Comparison of ENCODE assay signal across 8 mouse cellular contexts in genomic region chr13:22021581-22021980, GRCm38 (mm10). TPM values are rescaled to one million over a fixed set of nuclear protein-coding genes. Genes with fewer than 3 reads are reported as not detected.
DNase-seq lines count a peak whose midpoint lies in the region; ATAC-seq and TF ChIP-seq lines count a peak whose summit lies in the region.

No protein-coding gene starts in this region.

- H3K27ac ChIP-seq in heart, adult 2 months, result peak overlapping the region; percentile 49
- H3K27ac ChIP-seq in ES-E14 (ENCODE audit: insufficient read depth, low read depth, low read length, poor library complexity, severe bottlenecking), result no peak overlapping the region
- H3K27ac ChIP-seq in forebrain, embryonic 14.5 days (ENCODE audit: low read depth, low read length), result no peak overlapping the region
- H3K27ac ChIP-seq in liver, embryonic 11.5 days (ENCODE audit: low read depth, low read length), result peak overlapping the region; percentile 43

- no peaks in the 10 kb centered on the region; the same call in 1 of the 2 replicates for H3K4me1 ChIP-seq in heart, adult 2 months (ENCODE audit: control insufficient read depth, insufficient read depth, low read length)
- H3K4me1 ChIP-seq in ES-E14 (ENCODE audit: control insufficient read depth in 2 of 2, insufficient read depth in 2 of 2, low read length in 2 of 2, poor library complexity in 1 of 2), result 0 out of 4 replicates have a peak, but pooled peaks cover 0 to under 1% of the 10 kb centered on the region in 2 experiments
- H3K4me1 ChIP-seq in forebrain, embryonic 14.5 days (ENCODE audit: control insufficient read depth, insufficient read depth, low read length), result peaks cover 8% of the 10 kb centered on the region; the same call in 1 of the 2 replicates
- 0 out of 2 replicates have a peak, but pooled peaks cover 4% of the 10 kb centered on the region for H3K4me1 ChIP-seq in liver, embryonic 11.5 days (replicated peaks; ENCODE audit: control insufficient read depth, insufficient read depth, low read length)

- DNase-seq in heart, adult 2 months, result no peak
- no peak for DNase-seq in heart, postnatal 4 days
- no peak for DNase-seq in ES-E14 (ENCODE audit: low read depth, low spot score)
- no peak for DNase-seq in forebrain, embryonic 14.5 days (ENCODE audit: low spot score)
- no peak for DNase-seq in liver, embryonic 11.5 days (ENCODE audit: low spot score)
- peak; percentile 57 for DNase-seq in yolk sac, embryonic 10.5 days (ENCODE audit: low spot score)
- no peak for DNase-seq in frontal cortex, postnatal 36 days (ENCODE audit: low spot score in 2 of 2)
- DNase-seq in gastrocnemius, postnatal 25 days, result no peak

- H3K9me3 ChIP-seq in ES-E14 (ENCODE audit: control insufficient read depth, insufficient read depth, low read depth, low read length), result no peaks in the 10 kb centered on the region
- H3K9me3 ChIP-seq in forebrain, embryonic 14.5 days (replicated peaks; ENCODE audit: control insufficient read depth, low read length), result no peaks in the 10 kb centered on the region
- no peaks in the 10 kb centered on the region for H3K9me3 ChIP-seq in liver, embryonic 11.5 days (ENCODE audit: control insufficient read depth, low read length)

- intact Hi-C loops in heart, adult 2 months (cut with DNase I), result loop anchor here (2.0 to 10.0 kb wide), 6 partner anchors 47 to 1416 kb away; no protein-coding TSS in a partner anchor

- peak overlapping the region; percentile 66 for H3K9ac ChIP-seq in heart, adult 2 months (ENCODE audit: low read depth, low read length)
- H3K9ac ChIP-seq in ES-E14 (ENCODE audit: insufficient read depth, low read depth, low read length, poor library complexity, severe bottlenecking), result peak overlapping the region; percentile 66
- peak overlapping the region; percentile 9 for H3K9ac ChIP-seq in forebrain, embryonic 14.5 days (ENCODE audit: low read length)
- H3K9ac ChIP-seq in liver, embryonic 11.5 days (ENCODE audit: low read depth, low read length), result peak overlapping the region; percentile 45

- no peaks in the 10 kb centered on the region for H3K79me2 ChIP-seq in heart, adult 2 months (replicated peaks; ENCODE audit: control insufficient read depth, insufficient read depth, low read length)

- no peak for TF ChIP-seq EP300 in heart, adult 2 months (IDR thresholded peaks at IDR 0.05; ENCODE audit: insufficient read depth, low read depth, low read length)

- ATAC-seq in forebrain, embryonic 14.5 days, result peak; percentile 49; the same call in 1 of the 2 replicates
- ATAC-seq in liver, embryonic 11.5 days (replicated peaks; ENCODE audit: low FRiP score), result peak; percentile 48; the same call in 1 of the 2 replicates

- H3K4me3 ChIP-seq in heart, adult 2 months, result peak overlapping the region; percentile 58
- H3K4me3 ChIP-seq in ES-E14 (ENCODE audit: insufficient read depth in 1 of 2, low read depth in 1 of 2, low read length in 2 of 2, poor library complexity in 1 of 2, severe bottlenecking in 1 of 2), result peak overlapping the region; percentile 52 to 59
- peak overlapping the region; percentile 33 for H3K4me3 ChIP-seq in forebrain, embryonic 14.5 days (ENCODE audit: low read depth, low read length)
- H3K4me3 ChIP-seq in liver, embryonic 11.5 days (ENCODE audit: low read depth, low read length), result peak overlapping the region; percentile 59

- peak overlapping the region; percentile 65 for H3K4me2 ChIP-seq in forebrain, embryonic 14.5 days (ENCODE audit: low read length)
- peak overlapping the region; percentile 78 for H3K4me2 ChIP-seq in liver, embryonic 11.5 days

- in situ Hi-C loops in ES-E14 (cut with MboI; ENCODE audit: low sequenced_read_pairs in 2 of 2, unreplicated experiment in 2 of 2), result loop anchor here (5.0 to 25.0 kb wide), 3 partner anchors 87 to 759 kb away; no protein-coding TSS in a partner anchor

- no peak for TF ChIP-seq CTCF in heart, adult 2 months (IDR thresholded peaks at IDR 0.05)

- 2% methylated on average over 11 of the region's 11 CpGs for WGBS in heart, adult 2 months
- WGBS in forebrain, embryonic 14.5 days, result 0% methylated on average over 11 of the region's 11 CpGs
- WGBS in liver, embryonic 11.5 days, result under 1% methylated on average over 11 of the region's 11 CpGs

- no peak for TF ChIP-seq POLR2A in heart, adult 2 months (IDR thresholded peaks at IDR 0.05; ENCODE audit: insufficient read depth, low read depth, low read length)

- H3K27me3 ChIP-seq in heart, adult 2 months (ENCODE audit: control insufficient read depth, insufficient read depth, low read length), result no peaks in the 10 kb centered on the region
- H3K27me3 ChIP-seq in forebrain, embryonic 14.5 days (replicated peaks; ENCODE audit: control insufficient read depth, insufficient read depth, low read length), result peaks cover 18% of the 10 kb centered on the region
- no peaks in the 10 kb centered on the region for H3K27me3 ChIP-seq in liver, embryonic 11.5 days (replicated peaks; ENCODE audit: control insufficient read depth, insufficient read depth, low read length)

- no peaks in the 10 kb centered on the region for H3K36me3 ChIP-seq in heart, adult 2 months (ENCODE audit: control insufficient read depth, insufficient read depth, low read length)
- H3K36me3 ChIP-seq in ES-E14 (ENCODE audit: control insufficient read depth, insufficient read depth, low read length, poor library complexity, severe bottlenecking), result no peaks in the 10 kb centered on the region
- H3K36me3 ChIP-seq in forebrain, embryonic 14.5 days (ENCODE audit: control insufficient read depth, insufficient read depth, low read length), result no peaks in the 10 kb centered on the region
- H3K36me3 ChIP-seq in liver, embryonic 11.5 days (ENCODE audit: control insufficient read depth, insufficient read depth, low read length), result no peaks in the 10 kb centered on the region

TF ChIP-seq in ES-E14, 5 proteins besides CTCF, POLR2A, EP300 and RAD21:
- no peak for TF ChIP-seq ZC3H11A (IDR thresholded peaks at IDR 0.05; ENCODE audit: borderline replicate concordance, low read depth, low read length)
- peak; percentile 63; the same call in 1 of the 2 replicates for TF ChIP-seq MAFK (IDR thresholded peaks at IDR 0.05; ENCODE audit: insufficient read depth, low read depth, low read length)
- no peak for TF ChIP-seq ZNF384 (IDR thresholded peaks at IDR 0.05; ENCODE audit: low read depth, low read length)

RNA-seq across cellular contexts. Expression of gene Prss16, which starts 12.0 kb away (rescaled TPM):
- not detected for total RNA-seq in heart, adult 2 months (2021)
- 0.23 TPM in 1 of 2 replicates, not detected in the other for polyA plus RNA-seq in heart, adult 2 months (2012; rRNA removed)
- total RNA-seq in heart, postnatal 4 days (2021), result not detected
- 2.6 and 2.9 TPM in 2 replicates for total RNA-seq in ES-E14 (2012; rRNA removed)
- 0.10 TPM in 1 of 2 replicates, not detected in the other for polyA plus RNA-seq in forebrain, embryonic 14.5 days (2014; fragmentation: Nextera tagmentation; extraction: Ambion mirVana)
- 0.48 and 0.86 TPM in 2 replicates for polyA plus RNA-seq in liver, embryonic 11.5 days (2014; fragmentation: Nextera tagmentation; extraction: Ambion mirVana)
- total RNA-seq in gastrocnemius, postnatal 25 days (2021), result not detected

RNA-seq across cellular contexts. Expression of gene Hist1h2ah, which starts 13.8 kb away (rescaled TPM):
- total RNA-seq in heart, adult 2 months (2021), result 1 to 10 TPM; 8.1 to 10.0 TPM
- 1.1 TPM in 1 of 2 replicates, not detected in the other for polyA plus RNA-seq in heart, adult 2 months (2012; rRNA removed)
- 100 to 1,000 TPM; 504 to 579 TPM for total RNA-seq in heart, postnatal 4 days (2021)
- total RNA-seq in ES-E14 (2012; rRNA removed), result 1,543 and 2,450 TPM in 2 replicates
- 4.8 and 8.3 TPM in 2 replicates for polyA plus RNA-seq in forebrain, embryonic 14.5 days (2014; fragmentation: Nextera tagmentation; extraction: Ambion mirVana)
- 10.7 and 13.3 TPM in 2 replicates for polyA plus RNA-seq in liver, embryonic 11.5 days (2014; fragmentation: Nextera tagmentation; extraction: Ambion mirVana)
- total RNA-seq in gastrocnemius, postnatal 25 days (2021), result 1 to 10 TPM; 2.9 to 7.7 TPM

RNA-seq across cellular contexts. Expression of gene Hist1h2bk, which starts 14.1 kb away (rescaled TPM):
- total RNA-seq in heart, adult 2 months (2021), result 10 to 100 TPM in 1 of 2 experiments, 1 to 10 TPM in 1; 7.3 to 10.0 TPM
- polyA plus RNA-seq in heart, adult 2 months (2012; rRNA removed), result not detected in 2 replicates
- total RNA-seq in heart, postnatal 4 days (2021), result 100 to 1,000 TPM; 416 to 424 TPM
- 1,340 and 1,966 TPM in 2 replicates for total RNA-seq in ES-E14 (2012; rRNA removed)
- 2.5 and 3.5 TPM in 2 replicates for polyA plus RNA-seq in forebrain, embryonic 14.5 days (2014; fragmentation: Nextera tagmentation; extraction: Ambion mirVana)
- 4.1 and 4.6 TPM in 2 replicates for polyA plus RNA-seq in liver, embryonic 11.5 days (2014; fragmentation: Nextera tagmentation; extraction: Ambion mirVana)
- 10 to 100 TPM; 13.9 to 29.0 TPM for total RNA-seq in gastrocnemius, postnatal 25 days (2021)

RNA-seq across cellular contexts. Expression of gene Hist1h4i, which starts 19.6 kb away (rescaled TPM):
- total RNA-seq in heart, adult 2 months (2021), result 10 to 100 TPM; 11.9 to 18.1 TPM
- polyA plus RNA-seq in heart, adult 2 months (2012; rRNA removed), result 5.8 and 8.3 TPM in 2 replicates
- 100 to 1,000 TPM; 139 to 147 TPM for total RNA-seq in heart, postnatal 4 days (2021)
- total RNA-seq in ES-E14 (2012; rRNA removed), result 814 and 830 TPM in 2 replicates
- 14.0 and 18.0 TPM in 2 replicates for polyA plus RNA-seq in forebrain, embryonic 14.5 days (2014; fragmentation: Nextera tagmentation; extraction: Ambion mirVana)
- 36.9 and 39.3 TPM in 2 replicates for polyA plus RNA-seq in liver, embryonic 11.5 days (2014; fragmentation: Nextera tagmentation; extraction: Ambion mirVana)
- 10 to 100 TPM; 30.9 to 31.7 TPM for total RNA-seq in gastrocnemius, postnatal 25 days (2021)

RNA-seq across cellular contexts. Expression of gene Hist1h2ag, which starts 21.2 kb away (rescaled TPM):
- total RNA-seq in heart, adult 2 months (2021), result 1 to 10 TPM; 1.7 to 4.3 TPM
- not detected in 2 replicates for polyA plus RNA-seq in heart, adult 2 months (2012; rRNA removed)
- 100 to 1,000 TPM; 359 to 370 TPM for total RNA-seq in heart, postnatal 4 days (2021)
- total RNA-seq in ES-E14 (2012; rRNA removed), result 786 and 868 TPM in 2 replicates
- polyA plus RNA-seq in forebrain, embryonic 14.5 days (2014; fragmentation: Nextera tagmentation; extraction: Ambion mirVana), result 20.4 and 37.4 TPM in 2 replicates
- polyA plus RNA-seq in liver, embryonic 11.5 days (2014; fragmentation: Nextera tagmentation; extraction: Ambion mirVana), result 26.4 and 36.7 TPM in 2 replicates
- 10 to 100 TPM in 1 of 2 experiments, 1 to 10 TPM in 1; 3.5 to 16.1 TPM for total RNA-seq in gastrocnemius, postnatal 25 days (2021)

Comparison
In these comparisons a context has a peak if more than half of its experiments do, and no peak if none do; other contexts are left out.
1. RNA of gene Hist1h2ah, which starts 13.8 kb away (total RNA-seq): 1,543 to 2,450 TPM in ES-E14 and 504 to 579 TPM in heart, postnatal 4 days; 8.1 to 10.0 TPM in heart, adult 2 months and 2.9 to 7.7 TPM in gastrocnemius, postnatal 25 days; every median in the first group is over 10 times any median in the second.
2. RNA of gene Hist1h2bk, which starts 14.1 kb away (total RNA-seq): 1,340 to 1,966 TPM in ES-E14 and 416 to 424 TPM in heart, postnatal 4 days; 13.9 to 29.0 TPM in gastrocnemius, postnatal 25 days and 7.3 to 10.0 TPM in heart, adult 2 months; every median in the first group is over 10 times any median in the second.
3. H3K27ac ChIP-seq: peak in heart, adult 2 months (single experiment) and liver, embryonic 11.5 days (single experiment); none in ES-E14 (single experiment) and forebrain, embryonic 14.5 days (single experiment).
4. H3K9ac ChIP-seq: peak in every context shown above with its lines; median percentile 66 in heart, adult 2 months; 66 in ES-E14; 45 in liver, embryonic 11.5 days; 9 in forebrain, embryonic 14.5 days.
5. Peak in every context shown above with its lines, with median percentiles within 50 percentile points of each other: H3K4me3 ChIP-seq.